Mouse (Mus musculus) erythroblast, embryonic 14.5 days (primary cell): Measurements from ENCODE around the gene Uba5. TPM values are rescaled to one million over a fixed set of nuclear protein-coding genes. Genes with fewer than 3 reads are reported as not detected.

Experiments
- H3K27me3 ChIP-seq: 2 replicates; pipeline ENCODE4 v1.6.1; 2012; ENCODE audit warnings: inconsistent platforms; ENCODE audit not compliant: control insufficient read depth
- H3K36me3 ChIP-seq: 2 replicates; pipeline ENCODE4 v1.6.1; 2012; ENCODE audit warnings: mild to moderate bottlenecking, inconsistent platforms; ENCODE audit not compliant: control insufficient read depth
- H3K4me1 ChIP-seq: 2 replicates; pipeline ENCODE4 v1.6.1; 2012; ENCODE audit warnings: inconsistent platforms; ENCODE audit not compliant: control insufficient read depth
- H3K4me3 ChIP-seq: replicated peaks from 2 replicates; pipeline ENCODE3; 2012; ENCODE audit warnings: moderate library complexity, mild to moderate bottlenecking, inconsistent platforms
- H3K9me3 ChIP-seq: 2 replicates; pipeline ENCODE4 v1.6.1; 2012; ENCODE audit warnings: low read length, inconsistent platforms, mixed read lengths; ENCODE audit not compliant: control insufficient read depth
- GATA1 ChIP-seq: IDR thresholded peaks from 2 replicates; pipeline ENCODE4 v1.6.1; 2012; ENCODE audit warnings: low read length, inconsistent platforms, mixed read lengths
- TAL1 ChIP-seq: IDR thresholded peaks from 3 replicates; pipeline ENCODE4 v1.6.1; 2012; ENCODE audit warnings: low read length, inconsistent platforms, mixed read lengths
- polyA plus RNA-seq: library from polyadenylated mRNA; stranded (reverse); fragments of >175 nt; gene quantifications from 2 replicates; pipeline ENCODE4 v1.2.3, GENCODE M21; 2012

Uba5 gene
- polyA plus RNA-seq, 1 experiment: 0.24 TPM

DNA sequence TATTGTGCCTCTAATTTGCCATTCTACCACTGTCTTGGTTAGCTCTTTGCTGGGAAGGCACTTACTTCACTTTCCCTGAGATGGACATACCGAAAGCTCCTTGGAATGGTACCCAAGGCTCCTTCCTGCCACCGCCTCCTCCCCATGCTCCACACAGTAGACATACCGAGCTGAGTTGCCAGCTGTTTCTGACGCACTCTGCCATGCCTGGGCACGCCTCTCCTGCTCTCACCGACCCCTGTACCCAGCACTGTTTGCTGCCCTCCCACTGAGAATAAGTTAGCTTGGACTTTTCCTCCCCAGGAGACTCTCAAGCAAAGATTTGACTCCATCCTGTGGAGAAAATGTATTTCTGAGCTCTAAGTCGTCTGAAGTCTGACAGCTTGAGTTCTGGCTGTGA is 37.9 kb upstream of the Uba5 start:
- H3K4me3 ChIP-seq: no peak overlapping the region
- H3K4me1 ChIP-seq: no peaks in the 10 kb centered on the region
- no peaks in the 10 kb centered on the region for H3K9me3 ChIP-seq
- no peak for TF ChIP-seq TAL1
- no peak for TF ChIP-seq GATA1
- no peaks in the 10 kb centered on the region for H3K27me3 ChIP-seq
- peaks cover 4% of the 10 kb centered on the region; the same call in 1 of the 2 replicates for H3K36me3 ChIP-seq

DNA sequence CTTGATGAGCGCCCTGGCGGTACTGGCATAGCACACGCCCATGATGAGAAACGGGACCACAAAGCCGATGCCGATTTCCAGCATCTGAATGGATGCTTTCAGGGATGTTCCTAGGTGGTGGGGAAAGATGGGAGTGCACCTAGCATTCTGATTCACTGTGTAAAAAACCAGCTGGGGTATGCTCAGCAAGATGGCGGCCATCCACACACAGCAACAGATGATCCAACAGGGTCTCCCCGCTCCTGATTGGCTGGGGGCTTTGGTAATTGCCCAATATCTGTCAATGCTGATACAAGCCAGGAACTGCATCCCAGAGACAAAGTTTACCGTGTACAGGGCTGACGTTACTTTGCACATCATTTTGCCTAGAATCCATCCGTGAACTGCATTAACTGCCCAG is 36.1 kb upstream of the Uba5 start:
- no peaks in the 10 kb centered on the region for H3K9me3 ChIP-seq
- H3K4me3 ChIP-seq: no peak overlapping the region
- no peaks in the 10 kb centered on the region for H3K27me3 ChIP-seq
- H3K4me1 ChIP-seq: no peaks in the 10 kb centered on the region
- no peak for TF ChIP-seq TAL1
- TF ChIP-seq GATA1: no peak
- H3K36me3 ChIP-seq: peaks cover 5% of the 10 kb centered on the region; the same call in 1 of the 2 replicates

GRCm38 (mm10) chr9:104098256-104098655 is 35.3 kb upstream of the Uba5 start:
- no peaks in the 10 kb centered on the region for H3K4me1 ChIP-seq
- H3K4me3 ChIP-seq: no peak overlapping the region
- no peaks in the 10 kb centered on the region for H3K9me3 ChIP-seq
- no peaks in the 10 kb centered on the region for H3K27me3 ChIP-seq
- no peak for TF ChIP-seq TAL1
- no peak for TF ChIP-seq GATA1
- peaks cover 5% of the 10 kb centered on the region; the same call in 1 of the 2 replicates for H3K36me3 ChIP-seq

GRCm38 (mm10) chr9:104092945-104093344 is 30.0 kb upstream of the Uba5 start:
- Histone ChIP-seq H3K4me1 (no peaks in the 10 kb centered on the region), H3K9me3 (no peaks in the 10 kb centered on the region), H3K4me3 (no peak overlapping the region), H3K27me3 (no peaks in the 10 kb centered on the region), H3K36me3 (peaks cover 4% of the 10 kb centered on the region; the same call in 1 of the 2 replicates)
- TF ChIP-seq TAL1 (no peak), GATA1 (no peak)

DNA sequence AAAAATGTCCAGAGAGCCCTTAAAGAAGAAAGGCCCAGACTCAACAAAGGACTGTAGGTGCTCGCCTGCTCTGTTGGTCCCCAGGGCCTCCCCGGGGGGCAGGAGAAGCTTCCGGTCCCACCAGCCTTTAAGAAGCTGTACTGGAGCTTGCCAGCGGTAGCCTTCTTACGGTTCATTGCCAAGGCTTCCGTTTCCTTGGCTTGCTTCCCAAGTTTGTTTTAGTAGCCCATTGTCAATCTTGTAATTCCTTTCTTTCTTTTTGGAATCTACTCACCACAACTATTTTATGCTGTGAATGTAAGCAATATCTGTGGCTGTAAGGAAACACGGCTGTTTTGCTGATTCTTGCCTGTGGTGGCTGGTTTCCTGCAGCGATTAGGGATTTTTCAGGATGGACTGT is 25.6 kb upstream of the Uba5 start:
- TF ChIP-seq GATA1: no peak
- no peak for TF ChIP-seq TAL1
- H3K9me3 ChIP-seq: no peaks in the 10 kb centered on the region

DNA sequence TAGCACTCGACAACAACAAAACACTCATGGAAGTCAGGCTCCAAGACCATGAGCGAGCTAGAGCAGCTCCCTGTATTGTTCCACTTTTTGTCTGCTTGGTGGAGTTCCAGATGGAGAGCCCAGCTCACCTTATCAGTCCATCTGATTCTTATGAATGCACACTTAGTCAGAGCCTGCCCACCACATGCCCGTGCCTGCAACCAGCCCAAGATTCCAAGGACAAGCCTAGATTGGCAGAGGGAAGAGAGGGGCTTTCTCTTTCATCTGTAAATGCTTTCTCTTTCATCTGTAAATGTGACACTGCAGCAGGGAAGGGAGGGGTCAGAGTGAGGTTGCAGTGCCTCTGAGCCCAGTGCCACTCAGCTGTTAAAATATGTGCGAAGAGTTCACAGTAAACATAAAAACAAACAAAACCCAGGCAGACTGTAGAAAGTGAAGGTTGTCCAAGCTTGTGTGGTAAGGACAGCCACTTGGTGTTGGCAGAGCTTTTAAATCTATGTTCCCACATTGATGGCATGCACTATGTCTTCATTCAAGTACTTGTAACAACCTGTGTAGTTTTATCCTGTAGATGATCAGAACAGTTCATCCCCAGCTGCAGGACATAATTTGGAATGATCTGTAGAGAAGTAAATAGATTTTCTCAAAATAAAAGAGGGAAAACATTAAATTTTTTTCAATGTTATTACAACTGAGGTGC is 22.9 kb upstream of the Uba5 start:
- Histone ChIP-seq H3K27me3 (no peaks in the 10 kb centered on the region), H3K36me3 (peaks cover 6% of the 10 kb centered on the region; the same call in 1 of the 2 replicates), H3K4me1 (no peaks in the 10 kb centered on the region), H3K4me3 (no peak overlapping the region), H3K9me3 (no peaks in the 10 kb centered on the region)
- TF ChIP-seq TAL1: no peak

More for the DNA sequence above, 25.6 kb upstream of the Uba5 start:
- no peak overlapping the region for H3K4me3 ChIP-seq
- H3K4me1 ChIP-seq: no peaks in the 10 kb centered on the region
- no peaks in the 10 kb centered on the region for H3K27me3 ChIP-seq
- peaks cover 8% of the 10 kb centered on the region; the same call in 1 of the 2 replicates for H3K36me3 ChIP-seq

DNA sequence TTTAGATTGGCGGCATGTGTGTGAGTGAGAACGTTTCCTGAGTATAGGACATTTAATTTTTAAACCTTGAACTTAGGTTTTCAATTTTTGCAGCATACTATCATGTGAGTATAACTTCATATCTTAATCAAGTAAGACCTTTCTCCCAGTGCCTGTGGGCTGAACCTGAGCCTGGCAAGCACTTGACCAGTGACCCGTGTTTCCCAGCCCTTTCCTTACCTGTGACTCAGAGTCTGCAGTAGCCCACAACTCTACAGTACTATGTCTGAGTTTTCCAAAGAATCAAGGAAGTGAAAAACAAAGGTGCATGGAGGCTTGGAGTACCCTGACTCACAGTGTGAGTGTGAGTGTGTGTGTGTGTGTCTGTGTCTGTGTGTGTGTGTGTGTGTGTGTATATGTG is 17.1 kb upstream of the Uba5 start:
- H3K36me3 ChIP-seq: peaks cover 12% of the 10 kb centered on the region; the same call in 1 of the 2 replicates
- no peaks in the 10 kb centered on the region for H3K4me1 ChIP-seq
- H3K4me3 ChIP-seq: no peak overlapping the region
- no peaks in the 10 kb centered on the region for H3K27me3 ChIP-seq
- TF ChIP-seq TAL1 (no peak), GATA1 (no peak)
- no peaks in the 10 kb centered on the region for H3K9me3 ChIP-seq

- H3K36me3 ChIP-seq: peaks cover 12% of the 10 kb centered on the region; the same call in 1 of the 2 replicates
- no peaks in the 10 kb centered on the region for H3K9me3 ChIP-seq
- no peaks in the 10 kb centered on the region for H3K4me1 ChIP-seq
- no peaks in the 10 kb centered on the region for H3K27me3 ChIP-seq
- H3K4me3 ChIP-seq: no peak overlapping the region
- TF ChIP-seq GATA1: no peak
- no peak for TF ChIP-seq TAL1
Observed at GRCm38 (mm10) chr9:104079379-104079778, 16.4 kb upstream of the Uba5 start.

GRCm38 (mm10) chr9:104078780-104079179 is 15.8 kb upstream of the Uba5 start:
- peaks cover 9% of the 10 kb centered on the region; the same call in 1 of the 2 replicates for H3K36me3 ChIP-seq

More at GRCm38 (mm10) chr9:104078780-104079179, 15.8 kb upstream of the Uba5 start:
- no peaks in the 10 kb centered on the region for H3K27me3 ChIP-seq
- no peak overlapping the region for H3K4me3 ChIP-seq
- no peak for TF ChIP-seq TAL1
- no peaks in the 10 kb centered on the region for H3K4me1 ChIP-seq
- H3K9me3 ChIP-seq: no peaks in the 10 kb centered on the region
